Mouse (Mus musculus) B cell, adult 2 months (primary cell): ENCODE results near the gene Id2.

Source experiments
- DNase-seq, 2 experiments: peaks; one replicate each; pipeline ENCODE4 v3.0.0; 2022

The Id2 gene

DNA sequence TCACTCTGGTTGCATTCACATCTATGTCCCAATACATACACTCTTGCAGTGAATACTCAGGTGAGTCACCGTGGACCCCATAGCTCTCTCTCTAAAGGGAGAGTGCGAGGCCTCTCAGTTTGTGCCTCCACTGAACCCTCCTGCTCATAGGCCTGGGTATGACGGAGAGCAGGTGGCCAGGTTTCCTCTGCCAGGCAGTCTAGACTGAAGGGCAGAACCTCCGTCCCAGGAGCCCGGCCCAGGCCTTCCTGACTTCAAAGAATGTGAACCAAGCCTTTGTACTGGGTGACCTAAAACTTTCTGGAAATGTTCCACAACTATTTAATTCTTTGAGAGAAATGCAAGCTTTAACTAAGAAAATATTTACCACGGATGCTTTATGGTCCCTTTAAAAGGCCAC lies 7.0 kb upstream of the Id2 start:
- no peak for DNase-seq

- no peak for DNase-seq
Measured at GRCm38 (mm10) chr12:25101389-25101788, 4.4 kb upstream of the Id2 start.

DNA sequence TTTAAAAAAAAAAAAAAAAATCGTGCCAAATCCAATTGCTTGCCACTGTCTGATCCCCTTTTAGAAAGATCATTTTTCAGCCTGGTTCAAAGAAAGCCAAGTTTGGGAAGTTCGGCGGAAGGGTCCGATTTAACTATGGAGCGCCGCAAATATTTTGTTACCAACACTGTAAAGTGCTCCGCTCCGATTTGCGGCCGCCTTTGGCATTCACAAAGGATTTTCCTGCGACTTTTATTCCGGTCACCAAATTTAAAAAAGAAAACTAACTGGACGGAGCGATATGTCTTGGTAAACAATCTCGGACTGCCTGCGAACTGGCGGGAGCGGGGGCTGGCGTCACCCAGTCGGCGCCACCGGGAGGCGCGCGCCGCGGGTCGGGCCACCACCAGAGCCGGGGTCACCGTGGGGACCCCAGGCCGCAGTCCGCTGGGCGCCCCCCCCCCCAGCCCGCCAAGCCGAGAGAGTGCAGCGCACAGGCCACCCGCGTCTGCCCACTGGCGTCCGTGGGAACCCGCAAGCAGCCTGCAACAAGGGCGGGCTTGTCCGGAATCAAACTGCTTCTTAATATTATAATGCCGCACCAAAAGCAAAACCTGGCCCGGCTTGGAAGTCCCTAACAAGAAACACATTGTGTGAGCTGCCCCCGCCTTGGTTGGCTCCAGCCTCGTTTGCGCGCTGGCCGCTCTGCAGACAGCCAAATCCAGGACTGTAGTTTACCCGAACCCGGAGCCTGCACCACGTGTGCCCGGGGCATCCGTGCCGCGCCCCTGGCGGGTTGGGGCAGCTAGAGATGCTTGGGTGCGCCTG lies 3.7 kb upstream of the Id2 start:
- DNase-seq, result peak; percentile 34 to 37

DNA sequence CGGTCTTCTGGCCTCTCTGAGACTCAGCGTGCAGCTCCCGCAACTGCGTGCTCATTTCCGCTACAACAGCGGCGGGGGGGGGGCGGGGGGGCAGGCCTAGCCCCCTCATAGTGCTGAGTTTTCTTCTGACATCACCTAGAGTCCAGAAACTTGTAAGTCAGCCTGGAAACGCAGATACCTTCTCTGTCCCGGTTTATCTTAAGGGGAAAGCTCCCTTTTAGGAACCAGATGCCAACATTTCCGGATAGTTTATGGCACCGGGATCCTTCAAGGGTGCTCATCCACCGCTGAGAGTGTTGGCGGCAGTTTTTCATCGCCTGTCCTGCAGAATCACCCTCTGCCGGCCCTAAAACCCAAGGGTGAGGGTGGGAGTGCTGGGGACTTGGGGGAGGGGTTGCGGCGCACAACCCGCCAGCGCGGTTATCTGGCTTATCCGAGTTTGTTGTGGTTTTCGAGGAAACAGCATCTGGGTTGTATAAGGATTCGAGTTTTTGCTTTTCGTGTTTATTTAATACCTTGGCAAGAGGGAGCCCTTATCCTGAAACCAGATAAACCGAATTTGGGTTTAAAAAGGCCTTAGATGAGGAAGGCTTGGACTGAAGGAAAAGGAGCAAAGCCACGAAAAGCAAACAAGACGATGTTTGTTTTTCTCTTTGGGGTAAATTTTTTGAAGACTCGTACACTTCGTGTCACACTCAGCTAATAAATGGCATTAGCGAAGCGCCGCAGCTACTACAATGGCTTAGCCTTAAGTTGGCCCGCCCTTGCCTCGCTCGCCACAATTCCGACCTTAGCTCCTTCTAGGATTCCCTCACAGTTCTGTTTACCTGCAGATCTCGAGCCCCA lies 2.8 kb upstream of the Id2 start:
- DNase-seq, result peak; percentile 23

DNA sequence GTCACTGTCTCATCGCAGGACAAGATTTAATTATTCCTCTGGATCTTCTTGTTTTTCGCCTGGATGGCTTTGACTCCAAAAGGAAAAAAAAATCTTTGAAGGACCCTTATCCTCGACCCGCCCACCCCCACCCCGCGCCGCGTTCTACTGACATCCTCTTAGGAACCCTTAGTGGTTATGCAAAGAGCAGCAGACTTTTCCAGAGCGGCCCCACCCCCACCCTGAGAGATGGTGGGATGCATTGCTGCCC lies 2.3 kb upstream of the Id2 start:
- DNase-seq, result no peak

GRCm38 (mm10) chr12:25098561-25099312 lies 1.8 kb upstream of the Id2 start:
- DNase-seq, result peak; percentile 78 to 79

DNA sequence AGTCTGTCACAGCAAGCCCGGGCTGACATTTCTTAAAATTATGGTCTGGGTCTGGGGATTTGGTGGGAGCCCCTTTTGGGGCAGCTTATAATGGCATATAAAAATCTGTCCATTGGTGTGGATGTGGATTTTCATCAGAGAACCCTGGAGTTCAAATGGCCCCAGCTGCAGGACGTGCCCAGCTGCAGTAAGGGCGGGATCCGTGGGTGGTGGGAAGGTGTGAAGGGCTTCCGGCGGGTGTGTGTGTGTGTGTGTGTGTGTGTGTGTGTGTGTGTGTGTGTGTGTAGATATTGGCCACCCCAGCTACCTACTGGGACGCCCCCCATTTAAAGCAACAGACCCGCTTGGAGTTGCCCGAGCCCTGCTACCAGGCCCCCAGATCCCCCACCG lies 1.2 kb upstream of the Id2 start:
- peak in 1 of 2 experiments; percentile 48 for DNase-seq

DNA sequence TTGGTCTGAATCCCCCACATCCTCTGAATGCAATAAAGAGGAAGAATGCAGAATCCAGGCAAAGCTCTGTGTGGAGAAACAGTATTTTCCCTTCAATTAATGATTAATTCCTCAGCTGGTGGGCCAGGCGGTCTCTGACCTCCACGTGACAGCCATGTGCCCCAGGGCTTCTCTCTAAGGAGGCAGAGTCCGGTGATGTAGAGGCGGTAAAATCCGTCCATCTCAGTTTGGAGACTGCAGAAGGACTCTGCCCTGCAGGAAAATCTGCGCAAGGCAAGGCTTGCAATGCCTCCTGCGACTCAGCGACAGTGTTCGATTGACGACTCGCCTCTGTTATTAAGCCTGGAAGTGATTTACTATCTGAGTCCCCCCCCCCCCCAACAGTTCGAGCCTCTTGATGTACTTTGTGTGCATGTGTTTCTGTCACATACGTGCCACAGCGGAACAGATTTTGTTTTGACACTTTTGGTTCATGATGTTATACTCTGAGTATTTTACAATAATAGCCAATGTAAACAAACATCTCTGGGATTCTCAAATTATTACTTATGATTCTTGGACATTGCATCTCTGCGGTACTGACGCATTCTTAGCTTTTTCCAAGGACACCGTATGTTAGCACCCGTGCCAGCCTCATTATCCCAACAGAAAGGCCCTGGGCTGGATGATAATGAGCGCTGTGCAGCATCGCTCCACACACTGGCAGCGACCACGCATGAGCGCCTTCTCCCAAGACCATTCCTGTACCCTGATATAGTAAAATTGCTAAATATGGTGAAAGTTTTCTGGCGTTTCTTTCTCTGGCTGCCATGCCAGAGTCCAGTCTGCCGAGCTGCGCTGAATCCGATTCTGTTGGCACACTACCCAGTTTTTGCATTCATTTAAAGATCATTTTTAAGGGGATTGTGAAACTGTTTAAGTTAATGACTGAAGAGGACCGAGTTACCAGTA lies 545 bp upstream of the Id2 start:
- peak; percentile 10 to 16 for DNase-seq

DNA sequence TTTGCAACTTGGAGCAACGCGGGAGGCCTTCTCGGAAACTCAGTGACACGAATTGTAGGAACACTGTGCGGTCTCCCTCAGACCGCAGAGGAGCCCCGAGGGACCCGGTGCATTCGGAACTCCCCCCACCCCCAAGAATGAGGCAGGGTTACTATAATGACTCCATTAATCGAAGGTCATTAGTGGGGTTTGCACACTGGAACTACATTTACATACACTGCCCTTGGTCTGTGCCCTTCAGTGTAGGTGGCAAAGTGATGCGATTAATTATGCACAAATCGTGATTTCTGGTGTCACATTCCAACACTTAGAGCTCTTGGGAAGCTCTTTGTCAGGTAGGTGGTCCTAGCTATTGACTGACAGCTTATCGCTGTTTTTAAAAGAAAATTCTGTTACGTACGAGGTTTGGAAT lies 294 bp downstream of the Id2 start:
- peak; percentile 28 to 34 for DNase-seq

DNA sequence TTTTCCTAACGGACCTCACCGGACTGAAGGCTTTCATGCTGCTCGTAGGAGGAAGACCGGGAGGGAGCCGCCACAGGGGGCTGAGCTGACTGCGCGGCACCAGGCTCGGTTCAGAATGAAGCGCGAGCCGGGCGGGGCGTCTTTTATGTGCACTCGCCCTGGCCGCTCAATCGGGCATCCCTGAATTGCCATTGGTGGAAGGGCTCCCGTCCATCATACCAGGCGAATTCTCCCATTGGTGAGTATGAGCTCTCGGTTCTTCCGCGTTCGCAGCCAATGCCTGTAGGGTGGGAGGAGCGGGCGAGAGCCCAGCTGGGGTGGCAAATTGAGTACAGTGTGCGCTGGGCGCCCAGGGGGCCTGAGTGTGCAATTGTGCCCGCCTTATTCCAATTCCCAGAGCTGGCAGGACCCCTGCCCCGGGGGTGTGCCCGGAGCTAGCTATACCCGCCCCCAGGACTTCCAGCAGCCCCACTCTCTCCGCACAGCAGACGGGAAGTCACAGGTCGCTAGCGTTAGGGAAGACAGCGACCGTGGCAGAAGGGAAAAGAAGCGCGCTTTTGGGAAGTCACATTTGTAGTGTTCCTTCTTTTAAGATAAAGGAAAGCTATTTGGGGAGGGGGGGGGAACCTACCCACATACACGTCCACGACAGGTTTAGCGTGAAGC lies 833 bp downstream of the Id2 start:
- DNase-seq, result peak; percentile 88 to 91

- peak in 1 of 2 experiments; percentile 33 for DNase-seq
Measured at GRCm38 (mm10) chr12:25095538-25095937, 1.4 kb downstream of the Id2 start.

- DNase-seq, result peak; percentile 16 to 40
Measured at GRCm38 (mm10) chr12:25094621-25095521, 2.1 kb downstream of the Id2 start.

GRCm38 (mm10) chr12:25093241-25093774 lies 3.6 kb downstream of the Id2 start:
- no peak for DNase-seq

DNA sequence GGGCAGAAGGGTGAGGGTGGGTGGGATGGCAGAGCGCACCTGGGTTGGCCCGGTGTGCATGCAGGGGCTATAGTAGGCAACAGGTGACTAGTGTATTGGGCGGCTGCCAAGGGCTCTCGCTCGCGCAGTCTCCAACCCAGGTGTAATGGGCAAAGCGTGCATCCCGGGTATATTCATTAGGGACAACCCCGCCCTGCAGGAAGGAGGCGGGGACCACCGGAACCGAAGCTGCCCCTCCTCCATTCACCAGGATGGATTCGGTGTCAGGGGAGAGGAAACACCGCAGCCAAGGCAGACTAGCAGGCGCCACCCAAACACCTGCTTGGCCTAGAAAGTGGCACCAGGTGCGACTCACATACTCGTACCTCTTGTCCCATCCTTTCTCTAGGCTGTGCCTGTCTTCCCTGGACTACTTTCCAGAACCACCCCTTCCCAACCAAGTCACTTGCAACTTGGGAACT lies 4.2 kb downstream of the Id2 start:
- peak; percentile 13 for DNase-seq

- peak; percentile 88 to 89 for DNase-seq
Measured at GRCm38 (mm10) chr12:25092027-25092704, 4.8 kb downstream of the Id2 start.

GRCm38 (mm10) chr12:25089433-25089832 lies 7.5 kb downstream of the Id2 start:
- no peak for DNase-seq

DNA sequence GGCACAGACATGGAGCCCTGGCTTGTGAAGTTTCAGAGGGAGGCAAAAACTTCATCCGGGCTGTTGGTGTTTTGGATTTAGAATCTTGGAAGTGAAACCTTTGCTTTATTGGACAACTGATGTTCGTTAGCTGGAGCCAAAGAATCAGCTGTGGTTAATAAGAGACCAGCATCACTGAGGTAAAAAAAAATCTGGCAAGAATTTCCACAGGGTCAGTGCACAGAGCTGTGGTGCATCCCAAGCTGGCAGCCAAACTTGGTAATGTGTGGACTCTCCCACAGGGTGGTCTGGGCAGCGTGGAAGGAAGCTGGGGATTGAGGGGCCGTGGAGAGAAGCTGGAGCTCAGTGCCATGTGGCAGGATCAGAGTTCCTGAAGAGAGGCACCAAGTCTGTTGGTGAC lies 10.0 kb downstream of the Id2 start:
- DNase-seq, result no peak

DNA sequence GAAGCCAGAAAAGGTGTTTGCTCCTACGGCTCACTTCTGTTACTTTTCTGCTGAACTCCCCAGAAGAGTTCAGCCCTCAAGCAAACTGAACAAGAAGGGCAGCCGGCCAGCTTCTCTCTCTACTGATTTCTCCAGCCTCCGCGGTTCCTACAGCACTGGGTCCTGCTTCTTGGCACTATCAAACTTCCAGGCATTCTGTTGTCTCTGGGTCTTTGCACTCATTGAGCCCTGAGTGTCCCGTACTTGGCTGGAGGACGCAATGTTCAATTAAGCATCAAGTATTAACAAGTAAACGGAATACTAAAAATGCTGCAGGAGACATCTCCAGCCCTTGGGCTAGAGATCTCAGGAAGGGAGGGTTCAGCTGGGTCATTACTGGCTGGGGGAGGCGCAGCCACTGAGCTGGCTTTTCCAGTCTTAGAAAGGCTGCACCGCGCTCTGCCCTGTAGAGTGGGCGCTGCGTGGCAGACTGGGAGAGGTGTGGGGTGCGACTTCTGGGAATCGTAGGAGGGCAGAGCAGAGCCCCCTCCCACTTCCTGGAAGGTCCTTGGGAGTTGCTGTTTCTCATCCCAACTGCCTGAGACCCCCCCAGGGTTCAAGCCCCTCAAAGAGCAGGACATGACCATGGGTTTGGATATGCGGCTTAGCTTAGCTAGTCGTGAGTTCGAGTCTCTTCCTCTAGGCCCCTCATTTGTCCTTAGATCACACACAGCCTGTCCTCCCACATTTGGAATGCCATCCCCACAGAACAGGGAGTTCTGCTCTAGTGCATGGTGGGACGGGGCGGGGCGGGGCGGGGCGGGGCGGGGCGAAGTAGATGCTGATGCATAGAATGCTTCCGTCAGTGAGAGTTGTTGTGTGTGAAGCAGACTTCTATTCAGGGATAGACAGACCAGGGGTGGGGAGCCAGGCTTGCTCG lies 13.4 kb downstream of the Id2 start:
- DNase-seq, result no peak

DNA sequence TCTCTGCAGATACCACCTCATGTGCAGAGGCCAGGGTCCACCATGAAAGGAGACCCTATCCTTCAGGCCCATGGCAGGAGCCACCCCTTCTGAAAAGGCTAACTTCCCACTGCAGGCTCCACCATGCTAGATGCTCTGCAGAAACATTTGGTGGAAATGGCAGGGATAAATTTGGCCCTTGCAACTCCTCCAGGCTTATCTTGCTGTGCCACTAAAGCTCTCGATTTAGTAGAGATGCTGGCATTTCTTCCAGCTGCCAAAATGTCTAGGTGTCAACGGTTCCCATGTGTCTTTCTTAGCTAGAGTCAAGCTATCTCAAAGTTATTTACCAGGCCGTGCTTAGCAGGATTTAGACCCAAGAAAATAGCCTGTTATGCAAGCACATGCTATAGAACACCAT lies 22.6 kb downstream of the Id2 start:
- DNase-seq, result no peak
